Mouse (Mus musculus) left cerebral cortex, postnatal 4 days (tissue): ENCODE measurements around the gene Bfar. TPM values are rescaled to one million over a fixed set of nuclear protein-coding genes. Genes with fewer than 3 reads are reported as not detected.
A peak's percentile ranks its signal among the peaks of the same experiment; 100 is the strongest.
"Not testable (repeated sequence)": the region's sequence is repeated elsewhere in the genome, so short reads cannot be mapped to it uniquely, and the experiment has no call there.

ENCODE experiments used
- DNase-seq: peaks from one replicate; pipeline ENCODE4 v3.0.0-alpha.2; 2022
- intact Hi-C: fragments of 180-260 bp; cut with DNase I; formaldehyde crosslinking; loops from one replicate; pipeline ENCODE4 v1.15.1; 2025
- total RNA-seq, 2 experiments: library from RNA; stranded (reverse); gene quantifications; 2 replicates each; pipeline ENCODE4 v1.2.3; 2021

Bfar gene
- total RNA-seq, 2 experiments from 2014 or later: 38.1 to 41.8 TPM

- DNase-seq: no peak
- intact Hi-C loops: no loop called here
Measured at GRCm38 (mm10) chr16:13716821-13717553, 45.3 kb downstream of the Bfar start.

GRCm38 (mm10) chr16:13722937-13723336 lies 51.3 kb downstream of the Bfar start:
- DNase-seq: no peak
- intact Hi-C loops: no loop called here

DNA sequence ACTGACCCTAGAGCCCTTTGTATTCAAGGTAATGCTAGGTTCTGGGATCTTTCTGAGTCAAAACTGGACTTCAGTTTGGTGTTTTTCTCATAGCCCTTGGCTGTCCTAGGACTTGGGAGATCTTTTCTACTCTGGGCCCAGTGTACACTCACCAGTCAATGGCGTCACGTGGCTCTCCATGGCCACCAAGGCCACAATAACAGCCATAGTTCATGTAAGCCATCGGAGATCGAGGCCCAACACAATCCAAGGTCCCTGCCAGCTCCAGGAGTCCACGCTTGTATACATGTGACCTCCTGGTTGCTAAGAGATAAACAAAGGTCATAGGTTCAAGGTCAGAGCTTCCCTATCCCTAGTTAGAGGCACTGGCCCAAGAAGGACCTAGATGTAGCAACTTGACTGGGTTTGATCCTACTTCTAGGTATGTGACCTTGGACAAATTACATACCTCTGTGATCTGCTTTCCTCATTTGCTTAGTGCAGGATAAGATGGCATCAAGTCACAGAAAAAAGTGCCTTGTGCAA lies 56.2 kb downstream of the Bfar start:
- intact Hi-C loops: no loop called here
- no peak for DNase-seq

GRCm38 (mm10) chr16:13729428-13729827 lies 57.8 kb downstream of the Bfar start:
- no peak for DNase-seq
- intact Hi-C loops: no loop called here

- no peak for DNase-seq
- intact Hi-C loops: no loop called here
Measured at GRCm38 (mm10) chr16:13730285-13731255, 58.9 kb downstream of the Bfar start, which contains the start of gene Pla2g10. TSS of gene Pla2g10 (minus strand) at chr16:13730983.

GRCm38 (mm10) chr16:13732786-13733185 lies 61.1 kb downstream of the Bfar start:
- DNase-seq: no peak
- intact Hi-C loops: loop anchor here (2.0 kb wide), 1 partner anchor 200 kb away; no protein-coding TSS in a partner anchor

DNA sequence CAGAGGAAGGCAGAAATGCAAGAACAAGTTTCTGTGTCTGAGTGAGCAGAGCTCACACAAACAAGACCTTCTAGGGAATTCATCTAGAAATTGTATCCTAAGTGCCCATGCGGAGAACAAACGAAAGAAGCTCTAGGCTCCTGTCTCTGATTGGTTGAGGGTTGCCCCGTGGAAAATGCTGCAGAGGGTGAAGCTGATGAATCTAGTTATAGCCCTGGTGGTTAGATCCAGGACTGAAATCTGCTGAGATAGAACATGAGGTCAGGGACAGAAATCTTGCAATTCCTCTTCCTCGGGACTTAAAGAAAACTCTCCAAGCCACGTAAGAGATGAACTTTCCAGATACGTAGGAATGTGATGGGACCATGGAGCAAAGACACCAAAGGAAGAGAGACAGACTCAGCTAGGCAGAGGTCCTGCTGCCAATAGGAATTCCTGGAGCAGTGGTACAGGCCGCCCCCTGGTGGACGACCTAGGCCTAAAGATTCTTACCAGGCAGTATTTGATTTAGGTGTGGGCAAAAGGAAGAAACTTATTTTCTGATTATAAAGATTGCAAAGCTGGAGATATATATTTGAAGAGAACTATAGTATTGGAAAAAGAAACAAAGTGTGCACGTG lies 62.0 kb downstream of the Bfar start:
- intact Hi-C loops: loop anchor here (2.0 kb wide), 1 partner anchor 201 kb away; no protein-coding TSS in a partner anchor
- peak; percentile 82 for DNase-seq

DNA sequence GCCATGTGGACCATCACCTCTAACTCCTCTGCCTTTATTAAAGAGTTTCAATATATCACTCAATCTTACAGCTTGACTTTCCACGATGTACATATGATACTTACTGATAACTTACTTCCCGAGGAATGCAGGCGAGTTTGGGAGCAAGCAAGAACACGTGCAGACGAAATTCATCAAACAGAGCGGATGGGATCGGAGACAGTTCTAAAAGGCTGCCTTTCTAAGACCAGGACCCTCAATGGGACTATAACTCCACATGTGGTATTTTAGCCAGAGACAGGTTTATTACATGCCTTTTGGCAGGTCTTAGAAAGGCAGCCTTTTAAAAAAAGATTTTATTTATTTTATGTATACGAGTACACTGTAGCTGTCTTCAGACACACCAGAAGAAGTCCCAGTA lies 64.3 kb downstream of the Bfar start:
- DNase-seq: no peak
- intact Hi-C loops: no loop called here

DNA sequence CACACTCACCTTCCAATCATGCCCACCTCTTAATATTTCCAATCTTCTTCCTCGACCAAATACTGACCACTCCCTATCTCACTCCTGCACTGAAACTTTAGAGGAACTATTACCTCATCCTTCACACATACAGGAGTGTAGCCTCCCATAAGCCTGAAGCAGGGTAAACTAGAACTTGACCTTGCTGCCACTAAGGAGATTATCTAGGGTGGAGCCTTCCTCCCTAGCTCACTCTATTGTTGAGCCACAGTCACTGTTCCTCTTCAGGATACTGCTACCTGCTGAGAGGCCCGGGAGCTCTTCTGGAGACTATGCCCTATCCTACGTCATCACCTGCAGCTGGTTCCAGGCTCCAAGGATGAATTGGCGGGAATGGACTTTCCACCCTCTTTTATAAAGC lies 67.4 kb downstream of the Bfar start:
- DNase-seq, intact Hi-C loops: not testable (repeated sequence)

GRCm38 (mm10) chr16:13740844-13741243 lies 69.2 kb downstream of the Bfar start:
- intact Hi-C loops: no loop called here
- no peak for DNase-seq

DNA sequence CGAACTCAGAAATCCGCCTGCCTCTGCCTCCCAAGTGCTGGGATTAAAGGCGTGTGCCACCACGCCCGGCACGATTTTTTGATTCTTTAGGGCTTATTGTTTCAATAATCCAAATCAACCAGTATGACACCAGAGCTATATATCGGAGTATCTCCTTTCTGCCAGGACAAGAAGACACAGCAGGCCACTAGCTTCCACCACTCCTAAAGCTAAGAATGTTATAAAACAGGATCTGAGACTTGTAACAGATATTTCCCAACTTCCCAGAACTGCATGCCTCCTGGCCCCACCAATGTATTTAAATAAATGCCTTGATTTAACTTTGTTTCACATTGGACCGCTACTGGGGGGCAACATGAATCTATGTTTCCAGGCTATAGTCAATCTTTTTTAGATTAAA lies 76.0 kb downstream of the Bfar start:
- intact Hi-C loops: no loop called here
- no peak for DNase-seq

DNA sequence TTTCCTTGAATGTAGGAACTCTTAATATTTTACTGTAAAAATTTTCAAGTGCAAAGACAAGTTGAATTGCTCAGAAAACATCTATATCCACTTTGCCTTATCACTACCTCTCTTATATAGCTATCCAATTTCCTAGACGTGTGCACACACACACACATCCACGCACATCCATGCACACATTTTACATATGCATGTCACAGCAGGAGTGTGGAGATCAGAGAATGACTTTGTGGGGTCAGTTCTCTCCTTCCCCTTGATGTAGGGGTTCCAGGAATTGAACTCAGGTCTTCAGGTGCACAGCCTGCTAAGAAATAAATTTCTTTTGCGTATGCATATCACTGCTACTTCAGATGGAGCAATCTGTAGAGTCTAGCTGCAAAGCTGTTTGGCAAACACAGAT lies 76.5 kb downstream of the Bfar start:
- no peak for DNase-seq
- intact Hi-C loops: no loop called here

DNA sequence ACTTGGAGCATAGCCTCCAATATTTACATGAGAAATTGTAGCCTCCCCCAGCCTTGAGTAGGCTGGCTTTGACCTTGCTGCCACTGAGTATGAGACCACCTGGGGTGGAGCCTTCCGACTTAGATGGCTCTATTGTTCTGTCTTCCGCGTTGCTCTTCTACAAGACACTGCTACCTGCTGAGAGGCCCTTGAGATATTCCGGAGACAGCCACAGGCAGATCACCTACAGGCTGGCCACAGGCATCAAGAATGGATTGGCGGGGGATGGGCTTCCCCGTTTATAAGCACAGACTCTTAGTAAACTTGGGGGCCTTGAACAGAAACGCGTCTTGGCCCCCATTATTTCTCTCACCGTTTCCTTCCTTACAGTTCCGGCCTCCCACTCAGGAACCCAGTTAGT lies 77.2 kb downstream of the Bfar start:
- DNase-seq, intact Hi-C loops: not testable (repeated sequence)

- intact Hi-C loops: no loop called here
- DNase-seq: no peak
Measured at GRCm38 (mm10) chr16:13749306-13749705, 77.6 kb downstream of the Bfar start.

- intact Hi-C loops: no loop called here
- no peak for DNase-seq
Measured at GRCm38 (mm10) chr16:13749981-13750380, 78.3 kb downstream of the Bfar start.

GRCm38 (mm10) chr16:13750626-13751025 lies 79.0 kb downstream of the Bfar start:
- no peak for DNase-seq
- intact Hi-C loops: no loop called here

Other genes starting within 250 kb of the Bfar start
- gene Parn, start 3.7 kb upstream of the Bfar start, total RNA-seq: 10 to 100 TPM; 32.4 to 37.4 TPM
- 1 to 10 TPM; 4.6 to 6.1 TPM for gene 3110001I22Rik, start 71 bp downstream of the Bfar start, total RNA-seq
- not detected for gene Pla2g10, start 59.1 kb downstream of the Bfar start, total RNA-seq
- gene Rrn3, start 108.8 kb downstream of the Bfar start, total RNA-seq: 10 to 100 TPM; 52.6 to 56.6 TPM
- 100 to 1,000 TPM; 107 to 109 TPM for gene Ntan1, start 147.0 kb downstream of the Bfar start, total RNA-seq
- 10 to 100 TPM; 79.0 to 79.2 TPM for gene Pdxdc1, start 231.3 kb downstream of the Bfar start, total RNA-seq
- 10 to 100 TPM; 46.6 to 53.9 TPM for gene Mpv17l, start 231.3 kb downstream of the Bfar start, total RNA-seq